In the genomic region with DNA sequence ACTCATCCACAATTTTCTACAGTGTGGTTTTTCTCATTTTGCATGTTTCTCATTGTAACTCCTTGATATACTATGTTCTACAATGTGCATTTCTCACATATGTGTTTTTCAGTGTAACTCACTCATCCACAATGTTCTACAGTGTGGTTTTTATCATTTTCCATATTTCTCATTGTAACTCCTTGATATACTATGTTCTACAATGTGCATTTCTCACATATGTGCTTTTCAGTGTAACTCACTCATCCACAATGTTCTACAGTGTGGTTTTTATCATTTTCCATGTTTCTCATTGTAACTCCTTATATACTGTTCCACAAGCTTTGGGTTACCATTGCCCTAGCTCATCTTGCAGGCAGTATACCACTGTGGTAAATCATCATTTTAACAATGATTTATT, we compare ENCODE assay signal across 8 mouse cellular contexts.
DNase-seq lines count a peak whose midpoint lies in the region; ATAC-seq lines count a peak whose summit lies in the region.
"Not testable (repeated sequence)": the region's sequence is repeated elsewhere in the genome, so short reads cannot be mapped to it uniquely, and the experiment has no call there.

No protein-coding gene starts in this region.

- not testable (repeated sequence) for H3K27ac ChIP-seq in forebrain, embryonic 16.5 days (ENCODE audit: low read length); hindbrain, embryonic 13.5 days; lung, embryonic 16.5 days (ENCODE audit: low read length); neural tube, embryonic 12.5 days

- not testable (repeated sequence) for H3K4me1 ChIP-seq in forebrain, embryonic 16.5 days (replicated peaks; ENCODE audit: control insufficient read depth, insufficient read depth, low read length); hindbrain, embryonic 13.5 days (replicated peaks); lung, embryonic 16.5 days (replicated peaks; ENCODE audit: control insufficient read depth, insufficient read depth, low read length); neural tube, embryonic 12.5 days

- not testable (repeated sequence) for H3K9me3 ChIP-seq in forebrain, embryonic 16.5 days (ENCODE audit: control insufficient read depth, low read length); hindbrain, embryonic 13.5 days; lung, embryonic 16.5 days (ENCODE audit: control insufficient read depth, low read length); neural tube, embryonic 12.5 days

- H3K9ac ChIP-seq in forebrain, embryonic 16.5 days (replicated peaks; ENCODE audit: low read depth, low read length); hindbrain, embryonic 13.5 days; lung, embryonic 16.5 days (ENCODE audit: low read length); neural tube, embryonic 12.5 days: not testable (repeated sequence)

- not testable (repeated sequence) for H3K36me3 ChIP-seq in forebrain, embryonic 16.5 days (ENCODE audit: control insufficient read depth, insufficient read depth); hindbrain, embryonic 13.5 days; lung, embryonic 16.5 days (ENCODE audit: control insufficient read depth, insufficient read depth, low read length); neural tube, embryonic 12.5 days

- H3K4me2 ChIP-seq in forebrain, embryonic 16.5 days (ENCODE audit: low read length); hindbrain, embryonic 13.5 days; lung, embryonic 16.5 days (ENCODE audit: low read depth, low read length); neural tube, embryonic 12.5 days (replicated peaks): not testable (repeated sequence)

- ATAC-seq in forebrain, embryonic 16.5 days: peak; percentile 55; the same call in 1 of the 2 replicates
- peak; percentile 92 for ATAC-seq in hindbrain, embryonic 13.5 days (ENCODE audit: low FRiP score)
- peak; percentile 76 for ATAC-seq in lung, embryonic 16.5 days (ENCODE audit: low read depth)
- peak; percentile 96 for ATAC-seq in neural tube, embryonic 12.5 days (ENCODE audit: low FRiP score, low read depth)

- not testable (repeated sequence) for H3K4me3 ChIP-seq in forebrain, embryonic 16.5 days (replicated peaks; ENCODE audit: low read length); hindbrain, embryonic 13.5 days; lung, embryonic 16.5 days (ENCODE audit: low read length); neural tube, embryonic 12.5 days

- H3K27me3 ChIP-seq in forebrain, embryonic 16.5 days (replicated peaks; ENCODE audit: control insufficient read depth, insufficient read depth, low read length); hindbrain, embryonic 13.5 days; lung, embryonic 16.5 days (ENCODE audit: control insufficient read depth, insufficient read depth, low read depth, low read length); neural tube, embryonic 12.5 days (replicated peaks): not testable (repeated sequence)

- peak; percentile 62 for DNase-seq in 3134 (ENCODE audit: extremely low read depth, insufficient read length, low spot score)
- peak; percentile 83 for DNase-seq in R1 (ENCODE audit: low read depth, low spot score)
- peak; percentile 60 for DNase-seq in embryo, embryonic 11.5 days (ENCODE audit: low read depth, low spot score)
- peak; percentile 69 for DNase-seq in large intestine, adult 2 months (ENCODE audit: low read depth, low spot score)
